Mouse (Mus musculus) urinary bladder, postnatal 36 days (tissue): Measurements from ENCODE around the gene Clcn3.
A peak's percentile ranks its signal among the peaks of the same experiment; 100 is the strongest.

ENCODE experiments used
- DNase-seq, 2 experiments: peaks; one replicate each; pipeline ENCODE4 v3.0.0; 2022; ENCODE audit warnings: low spot score in 2 of 2, mixed read lengths in 1 of 2

Gene Clcn3

DNA sequence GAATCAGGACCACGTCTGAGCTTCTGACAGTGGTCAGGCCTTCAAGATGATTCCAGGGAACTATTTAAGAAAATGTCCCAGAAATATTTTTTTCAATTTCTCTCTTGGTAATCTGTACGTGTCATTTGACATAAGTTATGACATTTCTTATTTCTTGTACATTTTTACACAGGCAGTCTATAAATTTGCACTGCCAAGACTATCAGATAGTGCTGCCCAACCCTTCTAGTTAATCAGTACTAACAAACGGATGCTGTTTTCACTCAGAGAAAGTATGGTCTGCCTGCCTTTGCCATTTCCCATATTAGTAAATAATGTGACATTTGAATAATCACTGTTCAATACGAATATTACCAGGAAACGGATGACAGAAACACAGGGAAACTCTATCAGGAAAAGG is 30.3 kb downstream of the Clcn3 start:
- no peak for DNase-seq

DNA sequence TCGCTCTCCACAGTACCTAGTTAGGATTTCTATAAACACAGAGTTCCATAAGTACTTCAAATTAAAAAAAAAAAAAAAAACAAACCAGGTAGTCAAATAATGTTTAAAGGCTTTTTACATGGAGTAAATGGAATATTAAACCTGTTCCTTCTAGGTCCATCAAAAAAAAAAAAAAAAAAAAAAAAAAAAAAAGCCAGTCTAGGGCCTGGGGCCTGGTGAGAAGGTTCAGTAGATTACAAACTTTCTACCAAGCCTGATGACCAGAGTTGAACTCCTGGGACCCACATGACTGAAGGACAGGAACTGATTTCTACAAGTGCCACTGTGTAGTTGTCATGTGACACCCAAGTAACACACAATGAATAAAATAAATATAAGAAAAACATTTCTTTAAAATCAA is 31.3 kb downstream of the Clcn3 start:
- no peak for DNase-seq

DNA sequence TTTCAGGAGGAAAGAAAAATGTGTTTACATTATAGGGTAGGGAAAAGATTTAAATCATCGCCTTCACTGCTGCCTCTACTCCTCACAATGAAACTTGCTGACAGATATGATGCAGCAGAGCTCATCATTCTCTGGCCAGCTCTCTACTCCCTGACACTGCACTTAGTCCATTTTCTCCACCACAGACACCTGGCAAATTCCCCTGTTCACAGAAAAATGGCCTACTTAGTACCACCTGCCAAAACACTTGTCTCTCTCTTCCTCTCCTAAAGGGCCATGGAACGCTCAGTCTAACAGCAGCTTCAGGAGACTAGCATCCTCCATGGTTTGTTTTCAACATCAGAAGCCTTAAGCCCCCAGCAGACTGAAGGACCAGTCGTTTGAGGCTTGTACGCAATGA is 31.8 kb downstream of the Clcn3 start:
- DNase-seq, result no peak

DNA sequence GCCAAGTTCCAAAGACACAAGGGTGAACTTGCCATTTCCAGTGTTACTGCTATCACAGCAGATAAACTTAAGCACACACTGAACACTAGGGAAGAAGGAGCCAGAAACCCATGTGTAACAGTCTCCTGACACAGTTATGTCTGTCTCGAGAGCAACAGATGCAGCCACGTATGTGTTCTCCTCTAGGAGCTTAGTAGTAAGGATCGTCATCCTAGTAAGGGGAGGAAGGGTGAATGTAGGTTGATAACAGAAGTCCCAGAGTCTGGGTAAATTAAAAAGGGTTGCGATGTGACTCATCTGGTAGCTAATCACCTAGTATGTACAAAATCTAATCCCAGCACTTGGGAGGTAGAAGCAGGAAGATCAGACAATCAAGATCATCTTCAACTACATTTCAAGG is 33.2 kb downstream of the Clcn3 start:
- DNase-seq, result no peak

DNA sequence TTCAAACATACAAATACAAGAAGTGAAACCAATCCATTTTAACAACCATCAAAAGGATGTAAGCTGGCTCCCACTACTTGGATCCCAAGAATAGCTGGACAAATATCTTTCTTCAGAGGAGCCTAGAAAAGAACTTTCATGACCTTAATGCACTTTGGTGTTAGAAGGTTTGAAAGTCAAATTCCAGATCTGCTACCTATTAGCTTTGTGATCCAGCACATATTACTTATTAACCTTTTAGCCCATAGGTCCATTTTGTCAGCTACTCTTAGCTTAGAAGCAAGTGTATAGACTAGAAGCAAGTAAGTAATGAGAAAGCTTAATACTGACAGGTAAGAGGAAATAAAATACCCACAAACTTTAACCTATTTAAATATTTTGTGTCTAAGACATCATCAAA is 35.6 kb downstream of the Clcn3 start:
- no peak for DNase-seq

DNA sequence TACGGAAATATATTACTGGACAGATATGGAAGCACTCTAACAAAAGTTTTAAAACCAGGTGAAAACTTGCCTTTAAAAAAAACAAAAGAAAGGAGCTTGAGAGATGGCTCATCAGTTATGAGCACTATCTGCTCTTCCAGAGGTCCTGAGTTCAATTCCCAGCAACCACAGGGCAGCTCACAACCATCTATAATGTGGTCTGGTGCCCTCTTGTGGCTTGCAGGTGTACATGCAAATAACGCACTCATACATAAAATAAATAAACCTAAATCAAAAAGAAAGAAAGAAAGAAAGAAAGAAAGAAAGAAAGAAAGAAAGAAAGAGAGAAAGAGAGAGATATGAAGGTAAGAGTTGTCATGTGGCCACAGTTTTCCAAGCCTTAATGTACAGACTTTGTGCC is 40.2 kb downstream of the Clcn3 start:
- no peak for DNase-seq

DNA sequence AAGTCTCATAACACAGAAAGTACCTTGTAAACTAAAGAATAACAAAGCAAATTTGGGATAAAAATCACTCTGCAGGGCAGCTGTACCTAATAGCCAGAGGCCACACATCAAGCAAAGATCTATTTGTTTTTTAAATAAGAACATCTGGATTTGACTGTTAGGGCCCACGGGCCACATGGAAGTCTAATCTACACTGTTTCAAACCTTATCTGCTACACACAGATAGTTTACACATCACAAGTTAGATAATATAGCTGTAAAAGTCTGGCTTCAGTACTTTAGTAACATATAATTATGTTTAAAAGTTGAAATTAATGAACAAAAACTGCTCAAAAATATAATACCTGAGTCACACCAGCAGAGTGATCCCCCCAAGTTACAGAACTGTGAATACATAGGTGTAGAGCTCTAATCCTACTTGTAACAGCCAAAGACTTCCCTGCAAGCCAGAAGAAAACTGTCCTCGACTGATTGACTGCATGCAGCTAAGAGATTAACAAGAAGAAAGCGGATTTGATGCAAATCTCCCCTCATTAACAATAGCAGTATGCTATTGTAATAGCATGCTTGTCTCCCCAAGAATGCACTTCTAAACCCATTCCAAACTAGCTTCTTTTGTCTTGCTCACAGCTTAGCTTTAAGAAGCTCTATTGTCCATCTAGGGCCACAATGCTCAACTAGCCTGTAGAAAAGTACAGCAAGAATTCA is 44.2 kb downstream of the Clcn3 start:
- no peak for DNase-seq

DNA sequence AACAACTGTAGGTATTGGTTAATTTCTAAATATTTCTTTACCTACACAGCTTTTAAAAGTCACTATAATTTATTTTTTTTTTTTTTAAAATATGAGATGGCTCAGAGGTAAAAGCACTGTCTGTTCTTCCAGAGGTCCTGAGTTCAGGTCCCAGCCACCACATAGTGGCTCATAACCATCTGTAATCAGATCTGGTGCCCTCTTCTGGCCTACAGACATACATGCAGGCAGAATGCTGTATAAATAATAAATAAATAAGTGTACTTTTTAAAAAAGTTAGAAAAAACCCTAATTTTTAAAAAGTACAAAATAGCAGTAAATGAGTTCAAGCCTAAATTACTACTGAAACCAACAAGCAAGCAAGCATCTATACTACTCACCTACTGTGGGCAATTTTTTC is 49.5 kb downstream of the Clcn3 start:
- DNase-seq, result no peak

DNA sequence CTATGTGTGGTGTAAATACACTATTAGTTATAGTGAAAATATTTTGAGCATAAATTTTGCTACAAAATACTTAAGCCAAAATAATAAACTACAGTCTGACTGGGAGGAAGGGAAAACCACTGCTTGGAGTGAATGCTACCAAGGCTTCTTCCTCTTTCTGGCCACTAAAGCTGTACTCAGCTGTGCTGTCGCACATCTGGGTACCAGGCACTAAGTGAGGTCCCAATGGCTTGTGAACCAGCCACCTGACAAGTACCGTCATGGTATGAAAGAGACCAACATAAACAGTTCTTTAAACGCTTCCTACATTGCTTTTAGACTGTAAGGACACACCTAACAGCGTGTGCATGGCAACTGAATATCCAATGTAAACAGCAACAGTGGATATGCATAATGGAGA is 62.9 kb downstream of the Clcn3 start:
- DNase-seq, result no peak

DNA sequence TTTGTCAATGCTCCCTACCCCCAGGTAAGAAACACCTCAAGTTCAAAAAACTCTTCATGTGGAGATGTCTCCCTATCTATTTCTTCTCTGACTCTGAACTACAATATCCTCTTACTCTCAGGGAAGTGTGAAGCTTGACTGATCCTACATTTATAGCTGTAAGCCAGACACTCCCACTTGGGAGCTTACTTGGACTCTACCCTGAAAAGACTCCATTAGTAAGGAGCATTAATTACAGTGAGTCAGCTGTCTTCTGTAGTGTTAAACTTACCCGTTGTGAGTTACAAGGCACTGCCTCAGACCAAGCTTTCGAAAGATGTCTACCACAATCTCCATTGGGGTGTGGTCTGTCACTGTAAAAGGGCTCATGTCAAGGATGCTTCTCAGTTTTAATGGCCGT is 64.0 kb downstream of the Clcn3 start:
- no peak for DNase-seq

DNA sequence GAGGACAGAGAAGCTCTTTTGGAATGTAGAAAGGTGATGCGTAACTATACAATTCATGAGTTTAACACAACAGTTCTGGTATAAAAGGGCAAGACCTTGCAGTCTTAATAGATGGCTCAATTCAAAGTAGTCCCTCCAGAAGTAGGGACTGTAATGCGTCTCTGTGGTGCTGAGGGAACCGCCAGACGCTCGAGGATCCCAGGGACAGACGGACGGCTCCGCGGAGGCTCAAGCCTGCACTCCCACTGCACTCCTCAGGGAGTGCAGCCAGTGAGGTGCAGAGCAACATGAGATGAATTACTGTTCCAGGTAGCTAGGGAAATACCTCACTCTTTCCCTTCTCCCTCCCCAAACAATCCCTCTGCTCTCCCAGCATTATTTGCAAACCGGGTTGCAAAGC is 70.5 kb downstream of the Clcn3 start:
- no peak for DNase-seq

DNA sequence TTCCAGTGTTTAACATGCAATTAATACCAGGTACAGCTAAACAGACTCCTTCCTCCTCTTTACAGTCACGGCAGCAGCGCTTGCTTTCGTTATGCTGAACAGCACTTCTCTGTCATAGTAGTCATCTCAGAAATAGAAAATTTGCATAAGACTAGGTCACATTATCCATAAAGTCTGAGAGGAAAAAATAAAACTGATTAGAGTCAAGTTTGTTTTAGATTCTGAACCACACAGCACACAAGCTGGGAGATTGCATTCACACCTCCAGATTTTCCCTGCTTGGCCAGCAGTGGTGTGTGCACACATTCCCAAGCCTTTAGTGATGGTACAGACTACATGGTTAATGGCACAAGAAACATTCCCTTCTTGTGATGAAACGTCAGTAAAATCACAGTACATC is 71.0 kb downstream of the Clcn3 start:
- no peak for DNase-seq

DNA sequence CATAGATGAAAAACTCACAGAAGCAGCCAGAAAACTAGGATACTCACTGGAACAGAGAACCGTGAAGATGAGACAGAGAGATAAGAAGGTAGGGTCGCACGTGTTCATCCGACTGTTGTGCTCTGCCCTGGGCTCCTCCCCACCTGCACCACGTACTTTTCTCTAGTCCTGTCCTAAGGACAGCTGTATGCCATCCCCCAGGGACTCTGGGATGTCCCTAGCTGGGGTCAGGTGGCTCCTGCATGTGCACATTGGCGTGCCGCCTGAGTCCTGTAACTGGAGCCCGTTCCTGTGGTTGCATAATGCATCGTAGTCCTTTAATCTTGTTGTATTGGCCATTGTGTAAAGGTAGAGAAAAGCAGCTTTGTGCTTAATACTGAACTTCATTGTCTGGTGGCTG is 83.0 kb downstream of the Clcn3 start:
- DNase-seq, result no peak

DNA sequence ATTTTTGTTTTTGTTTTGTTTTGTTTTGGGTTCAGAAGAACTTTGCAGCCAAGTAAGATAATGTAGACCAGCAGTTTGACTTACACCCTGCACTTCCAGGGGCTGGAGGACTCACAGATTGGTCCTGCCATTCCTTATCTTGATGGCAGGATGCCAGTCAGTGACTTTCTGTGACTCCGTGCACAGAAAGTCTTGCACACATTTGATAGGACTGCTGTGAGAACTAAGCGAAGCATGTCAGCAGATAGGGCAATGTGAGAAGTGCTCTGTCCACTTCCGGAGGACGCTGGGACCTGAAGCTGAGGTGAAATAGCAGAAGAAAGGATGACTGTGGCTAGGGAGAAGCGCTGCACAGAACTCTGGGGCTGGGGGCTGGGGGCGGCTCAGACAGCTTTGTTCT is 87.2 kb downstream of the Clcn3 start:
- DNase-seq, result no peak

DNA sequence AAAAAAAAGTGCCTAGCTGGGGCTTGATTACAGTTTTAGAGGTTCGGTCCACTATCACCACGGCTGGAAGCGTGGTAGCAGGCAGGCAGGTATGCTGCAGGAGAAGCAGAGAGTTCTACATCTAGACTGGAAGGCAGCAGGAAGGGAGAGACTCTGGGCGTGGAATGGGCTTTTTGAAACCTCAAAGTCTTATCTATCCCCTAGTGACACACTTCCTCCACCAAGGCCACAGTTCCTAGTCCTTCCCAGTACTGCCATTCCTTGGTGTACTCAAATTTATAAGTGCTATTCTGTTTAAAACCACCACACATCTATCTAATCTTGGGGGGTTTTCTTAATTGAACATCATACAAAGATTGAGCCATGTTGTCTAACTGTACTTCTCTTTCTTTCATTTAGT is 91.3 kb downstream of the Clcn3 start:
- DNase-seq, result no peak

DNA sequence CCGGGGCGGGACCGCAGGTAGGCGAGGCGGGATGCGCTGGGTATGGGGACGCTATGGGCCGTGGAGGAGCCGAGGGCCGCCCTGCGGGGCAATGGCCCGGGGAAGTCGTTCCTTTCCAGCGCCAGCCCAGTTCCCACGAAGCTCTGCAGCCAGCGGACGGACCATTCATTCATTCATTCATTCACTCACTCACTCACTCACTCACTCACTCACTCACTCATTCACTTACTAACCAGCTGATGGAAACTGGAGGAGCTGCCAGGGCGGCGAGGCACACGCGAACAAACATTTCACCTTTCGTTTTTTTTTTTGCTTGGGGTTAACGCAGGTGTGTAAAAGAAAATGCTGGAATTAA is 92.6 kb downstream of the Clcn3 start:
- no peak for DNase-seq

DNA sequence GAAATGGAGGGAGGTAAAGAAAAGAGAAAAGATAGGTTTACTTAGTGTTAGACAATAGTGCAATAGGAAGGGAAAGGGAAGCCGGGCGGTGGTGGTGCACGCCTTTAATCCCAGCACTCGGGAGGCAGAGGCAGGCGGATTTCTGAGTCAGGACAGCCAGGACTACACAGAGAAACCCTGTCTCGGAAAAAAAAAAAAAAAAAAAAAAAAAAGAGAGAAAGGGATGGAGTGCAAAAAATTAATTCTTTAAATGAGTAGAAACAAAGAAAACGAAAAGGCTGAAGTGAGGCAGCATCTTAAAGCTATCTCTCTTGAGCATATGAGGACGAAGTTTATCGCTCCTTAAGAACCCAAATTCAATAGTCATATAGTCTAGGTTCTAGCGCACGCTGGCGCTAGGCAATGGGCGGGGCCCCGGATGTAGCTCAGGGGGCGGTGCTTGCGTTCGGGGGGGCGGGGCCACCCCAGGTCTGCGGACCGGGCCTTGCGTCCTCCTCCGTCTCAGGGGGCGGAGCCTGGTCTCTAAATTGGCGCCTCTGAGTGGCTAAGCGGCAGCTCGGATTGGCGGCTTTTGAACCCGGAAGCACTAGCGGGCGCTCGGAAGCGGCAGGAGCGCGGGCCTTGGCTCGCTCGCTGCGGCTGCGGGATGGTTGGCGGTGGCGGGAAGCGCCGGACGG is 93.1 kb downstream of the Clcn3 start, which contains the start of gene Hpf1:
Gene Hpf1 (plus strand): TSS at position 576 of the 677 bp plus-strand sequence.
- DNase-seq, result peak; percentile 84 to 96

DNA sequence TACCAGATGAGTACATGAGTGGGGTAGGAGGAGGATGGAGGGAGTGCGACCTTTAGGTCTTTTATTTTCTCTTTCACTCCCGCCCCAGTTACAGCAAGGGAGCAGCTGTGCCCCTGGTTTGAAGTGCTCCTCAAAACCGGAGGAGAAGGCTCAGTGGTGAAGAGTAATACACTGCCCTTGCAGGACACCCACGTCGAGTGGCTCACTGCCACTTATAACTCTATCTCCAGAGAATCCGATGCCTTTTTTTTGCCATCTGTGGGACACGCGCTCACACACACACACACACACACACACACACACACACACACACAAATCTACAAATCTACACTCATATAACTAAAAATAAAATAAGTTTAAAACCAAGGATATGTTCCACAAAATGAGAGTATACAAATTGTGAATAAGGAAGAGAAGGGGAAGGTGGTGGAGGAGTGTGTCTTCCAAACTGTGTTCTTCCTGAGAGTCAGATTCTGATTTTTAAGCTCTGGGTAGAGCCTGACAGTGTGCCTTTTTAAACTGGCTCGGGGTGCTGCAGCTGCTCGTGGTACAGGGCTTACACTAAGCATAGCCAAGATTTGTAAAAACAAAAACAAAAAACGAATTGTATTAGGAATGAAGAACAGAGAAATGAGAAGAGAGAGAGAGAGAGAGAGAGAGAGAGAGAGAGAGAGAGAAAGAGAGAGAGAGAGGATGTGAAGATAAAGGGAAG is 93.8 kb downstream of the Clcn3 start:
- no peak for DNase-seq

DNA sequence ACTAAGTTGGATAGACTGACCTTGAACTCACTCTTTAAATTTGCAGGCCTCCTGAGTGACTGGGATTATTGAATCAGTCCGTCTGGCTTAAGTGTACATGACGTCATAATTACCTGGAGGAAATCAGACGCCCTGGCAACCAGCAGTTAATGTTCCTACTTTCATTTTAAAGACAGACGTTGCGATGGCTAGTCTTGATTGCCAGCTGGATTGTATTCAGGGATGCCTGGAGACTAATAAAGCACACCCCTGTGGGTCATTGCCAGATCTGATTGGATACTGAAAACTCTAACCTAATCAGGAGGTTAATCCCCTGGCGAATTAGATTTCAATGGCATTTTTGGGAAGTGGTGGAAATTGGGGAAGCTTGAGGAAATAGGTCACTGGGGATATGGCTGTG is 96.4 kb downstream of the Clcn3 start:
- no peak for DNase-seq

DNA sequence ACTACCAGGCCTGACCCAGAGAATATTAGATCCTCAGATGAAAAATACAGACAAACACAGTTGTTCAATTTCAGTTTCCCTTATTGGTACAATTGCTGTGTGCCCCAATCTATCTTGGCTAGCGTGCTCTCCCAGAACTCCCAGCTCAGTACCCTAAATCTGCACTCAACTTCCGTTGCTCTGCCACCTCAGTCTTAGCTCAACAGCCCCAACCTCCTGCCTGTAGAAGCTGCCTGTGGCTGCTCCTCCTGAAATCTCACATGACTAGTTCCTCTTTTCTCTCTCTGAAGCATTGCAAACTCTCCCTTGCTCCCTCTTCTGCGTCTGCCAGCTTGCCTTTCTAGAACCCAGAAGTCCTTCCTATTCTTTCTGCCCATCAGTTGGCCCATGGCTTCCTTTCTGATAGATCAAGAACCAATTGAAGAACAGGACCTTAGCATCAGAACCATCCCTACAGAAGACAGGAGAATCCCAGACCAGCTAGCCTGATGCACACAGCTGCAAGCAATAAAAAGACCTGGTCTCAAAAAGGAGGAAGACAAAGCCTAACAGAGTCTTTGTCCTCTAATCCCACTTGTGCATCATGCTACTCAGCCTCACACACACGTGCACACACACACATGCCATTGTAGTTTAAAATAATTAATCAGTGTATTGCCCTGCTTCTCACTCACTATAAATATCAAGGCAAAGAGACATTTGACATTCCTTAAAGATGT is 99.5 kb downstream of the Clcn3 start:
- no peak for DNase-seq

DNA sequence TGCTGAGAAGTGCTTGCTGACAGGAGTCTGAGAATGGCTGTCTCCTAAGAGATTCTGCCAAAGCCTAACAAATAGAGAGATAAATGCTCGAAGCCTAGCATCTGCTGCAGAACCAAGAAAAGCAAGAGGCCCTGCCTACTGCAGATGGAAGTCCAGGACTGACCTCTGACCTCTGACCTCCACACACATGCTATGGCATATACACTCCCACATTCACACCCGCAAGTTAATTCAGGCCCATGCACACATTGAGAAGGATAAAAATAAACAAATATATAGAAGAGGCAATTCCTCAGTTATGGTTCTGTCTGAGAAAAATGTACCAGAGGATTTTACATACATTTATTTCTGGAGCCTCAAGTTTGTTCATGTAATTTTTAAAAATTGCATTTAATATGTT is 104.5 kb downstream of the Clcn3 start:
- no peak for DNase-seq
